Mouse (Mus musculus) spleen, postnatal 10 days (tissue): Measurements from ENCODE around the gene Paqr8.
"Not testable (repeated sequence)": the region's sequence is repeated elsewhere in the genome, so short reads cannot be mapped to it uniquely, and the experiment has no call there.

ENCODE experiments used
- DNase-seq, 2 experiments: peaks; one replicate each; pipeline ENCODE4 v3.0.0; 2021 to 2022; ENCODE audit warnings: low spot score in 2 of 2

Paqr8 gene

GRCm38 (mm10) chr1:20912115-20912514 lies 21.7 kb downstream of the Paqr8 start:
- no peak for DNase-seq

GRCm38 (mm10) chr1:20912527-20913171 lies 22.2 kb downstream of the Paqr8 start:
- DNase-seq: no peak

GRCm38 (mm10) chr1:20914769-20915168 lies 24.4 kb downstream of the Paqr8 start:
- DNase-seq: no peak

DNA sequence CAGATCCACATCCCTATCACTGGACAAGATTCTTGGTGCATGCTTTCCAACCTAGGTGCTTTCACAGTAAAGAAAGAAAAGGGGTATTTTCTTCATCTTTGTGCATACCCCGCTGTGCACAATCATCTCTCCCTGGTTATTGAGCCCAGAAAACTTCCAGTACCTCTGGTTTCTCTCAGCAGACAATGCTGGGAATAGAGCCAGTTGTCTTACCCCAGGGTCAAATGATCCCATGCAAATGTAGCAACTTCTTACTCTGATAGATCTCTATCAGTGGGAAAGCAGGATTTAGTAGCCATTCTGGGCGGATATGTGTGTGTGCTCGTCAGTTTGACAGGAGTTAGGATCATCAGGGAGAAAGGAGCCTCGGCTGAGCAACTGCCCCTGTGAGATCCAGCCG lies 25.2 kb downstream of the Paqr8 start:
- DNase-seq: no peak

DNA sequence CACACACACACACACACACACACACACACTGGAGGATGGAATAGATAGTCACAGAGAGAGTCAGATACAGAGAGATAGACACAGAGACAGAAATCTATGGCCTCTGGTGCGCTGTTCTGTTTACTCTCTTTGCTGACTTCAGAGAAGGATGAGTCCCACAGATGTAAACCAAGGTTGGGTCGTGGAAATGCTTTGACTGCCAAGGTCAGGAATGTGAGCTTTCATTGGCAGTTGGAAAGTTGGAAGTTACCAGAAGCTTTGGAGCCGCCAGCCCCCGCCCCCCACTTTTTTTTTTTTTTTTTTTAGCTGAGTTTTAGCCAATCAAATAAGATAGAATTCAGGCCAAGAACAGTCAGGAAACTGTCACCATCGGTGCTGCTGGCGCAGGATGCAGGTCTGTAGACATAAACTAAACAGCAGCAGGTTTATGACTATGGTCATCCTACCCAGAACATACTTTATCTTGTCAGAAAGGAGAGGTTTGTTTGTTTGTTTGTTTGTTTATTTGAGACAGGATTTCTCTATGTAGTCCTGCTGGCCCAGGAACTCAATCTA lies 27.2 kb downstream of the Paqr8 start:
- no peak for DNase-seq

GRCm38 (mm10) chr1:20919728-20920127 lies 29.3 kb downstream of the Paqr8 start:
- no peak for DNase-seq

DNA sequence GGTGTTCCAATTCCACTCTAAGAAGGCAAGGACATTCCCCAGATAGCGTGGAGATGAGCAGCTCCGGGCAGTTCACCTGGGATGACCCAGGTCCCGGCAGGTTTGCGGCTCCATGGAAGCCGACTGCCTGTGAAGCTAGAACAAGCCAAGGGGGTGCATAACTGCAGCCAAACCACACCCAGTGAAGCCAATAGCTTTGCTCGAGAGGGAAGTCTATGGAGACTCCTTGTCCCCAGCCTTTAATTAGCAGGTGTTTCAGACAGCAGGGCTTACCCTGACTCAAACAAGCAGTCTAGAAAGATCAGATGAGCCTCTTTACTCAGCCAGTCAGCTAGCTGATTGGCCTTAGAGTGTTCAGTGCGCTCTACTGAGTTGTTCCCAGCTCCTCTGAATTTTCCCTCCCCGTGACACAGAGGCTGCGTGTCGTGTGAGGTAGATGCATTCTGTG lies 30.7 kb downstream of the Paqr8 start:
- DNase-seq: no peak

DNA sequence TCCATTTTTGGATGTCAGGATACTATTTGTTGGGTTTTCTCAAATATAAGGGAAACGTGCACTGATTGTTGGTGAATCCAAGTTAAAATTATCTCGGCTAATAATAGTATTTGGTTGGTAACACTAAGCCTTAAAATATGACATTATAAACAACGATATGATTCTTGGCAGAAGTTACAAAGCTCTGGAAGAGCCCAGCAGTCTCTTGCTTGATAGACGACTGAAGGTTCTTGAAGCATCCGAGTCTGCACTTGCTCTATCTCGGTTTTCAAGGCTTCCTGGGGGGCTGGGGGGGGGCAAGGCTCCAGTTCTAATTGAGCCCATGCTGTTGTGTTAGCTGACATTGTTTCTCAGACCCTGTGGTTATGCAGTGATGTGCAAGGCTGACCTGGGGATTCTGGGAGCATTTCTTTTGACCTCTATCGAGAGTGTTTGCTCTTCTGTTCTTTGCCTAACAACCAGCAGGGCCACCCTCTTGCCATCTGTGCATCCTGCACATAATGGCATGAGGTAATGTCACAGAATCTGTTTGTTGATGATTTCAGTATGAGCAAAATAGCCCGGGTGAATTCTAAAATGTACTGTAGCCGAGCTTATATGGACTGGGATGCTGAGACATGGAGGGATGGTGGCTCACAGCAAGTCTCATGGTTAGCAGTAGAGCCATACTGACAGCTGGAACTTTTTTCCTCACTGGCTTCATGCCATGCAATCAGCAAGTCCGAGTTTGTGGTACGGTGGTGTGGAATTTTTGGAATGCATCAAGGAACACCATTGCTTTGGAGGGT lies 32.4 kb downstream of the Paqr8 start:
- no peak for DNase-seq

- not testable (repeated sequence) for DNase-seq
Measured at GRCm38 (mm10) chr1:20925324-20925723, 34.9 kb downstream of the Paqr8 start.

DNA sequence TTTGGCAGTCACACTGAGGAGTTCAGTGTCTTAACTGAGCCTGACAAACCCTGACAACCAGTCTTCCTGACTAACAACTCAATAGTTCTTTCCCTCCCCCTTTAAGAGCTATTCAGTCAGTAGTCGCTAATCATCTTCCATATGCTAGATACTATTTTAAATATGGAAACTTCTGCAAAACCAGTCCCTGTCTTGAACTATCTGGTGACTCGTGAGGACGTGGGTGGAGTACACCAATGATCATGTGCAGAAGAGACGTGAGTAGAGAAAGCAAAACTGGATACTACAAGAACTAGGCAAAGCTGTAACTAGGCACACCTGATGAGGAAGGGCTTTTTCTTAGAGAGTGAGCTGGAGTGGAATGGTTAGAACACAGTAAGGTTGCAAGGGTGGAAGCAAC lies 35.5 kb downstream of the Paqr8 start:
- DNase-seq: no peak

- no peak for DNase-seq
Measured at GRCm38 (mm10) chr1:20926376-20926775, 36.0 kb downstream of the Paqr8 start.

GRCm38 (mm10) chr1:20928487-20928886 lies 38.1 kb downstream of the Paqr8 start:
- DNase-seq: no peak

GRCm38 (mm10) chr1:20933457-20933856 lies 43.1 kb downstream of the Paqr8 start:
- peak; percentile 34 to 74 for DNase-seq

DNA sequence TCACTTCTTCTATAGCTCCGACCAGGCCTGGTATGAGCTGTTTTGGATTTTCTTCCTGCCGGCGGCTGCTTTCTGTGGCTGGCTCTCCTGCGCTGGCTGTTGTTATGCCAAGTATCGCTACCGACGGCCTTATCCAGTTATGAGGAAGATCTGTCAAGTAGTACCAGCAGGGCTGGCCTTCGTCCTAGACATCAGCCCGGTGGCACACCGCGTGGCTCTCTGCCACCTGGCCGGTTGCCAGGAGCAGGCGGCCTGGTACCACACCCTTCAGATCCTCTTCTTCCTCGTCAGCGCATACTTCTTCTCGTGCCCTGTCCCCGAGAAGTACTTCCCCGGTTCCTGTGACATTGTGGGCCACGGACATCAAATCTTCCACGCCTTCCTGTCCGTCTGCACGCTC lies 44.7 kb downstream of the Paqr8 start:
- peak in 1 of 2 experiments; percentile 34 for DNase-seq

- peak in 1 of 2 experiments; percentile 62 for DNase-seq
Measured at GRCm38 (mm10) chr1:20939046-20939445, 48.6 kb downstream of the Paqr8 start.

DNA sequence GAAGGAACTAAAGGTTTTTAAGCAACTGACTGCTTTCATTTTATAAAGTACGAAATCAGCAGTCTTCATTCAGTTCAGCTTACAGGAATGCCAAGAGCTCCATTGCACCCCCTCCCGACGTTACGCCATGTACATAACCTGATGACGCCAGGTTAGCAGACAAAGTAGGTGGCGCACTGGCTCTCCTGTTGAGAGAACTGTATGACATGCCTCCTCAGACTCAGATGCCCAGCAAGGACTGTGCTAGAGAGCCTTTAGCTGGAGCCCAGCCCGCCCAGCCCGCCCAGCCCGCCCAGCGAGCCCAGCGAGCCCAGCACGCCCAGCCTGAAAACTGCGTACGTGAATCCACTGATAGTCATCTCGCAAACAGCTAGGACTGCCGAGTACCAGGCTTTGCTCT lies 49.7 kb downstream of the Paqr8 start:
- peak; percentile 12 to 67 for DNase-seq

- DNase-seq: no peak
Measured at GRCm38 (mm10) chr1:20941322-20941721, 50.9 kb downstream of the Paqr8 start.

DNA sequence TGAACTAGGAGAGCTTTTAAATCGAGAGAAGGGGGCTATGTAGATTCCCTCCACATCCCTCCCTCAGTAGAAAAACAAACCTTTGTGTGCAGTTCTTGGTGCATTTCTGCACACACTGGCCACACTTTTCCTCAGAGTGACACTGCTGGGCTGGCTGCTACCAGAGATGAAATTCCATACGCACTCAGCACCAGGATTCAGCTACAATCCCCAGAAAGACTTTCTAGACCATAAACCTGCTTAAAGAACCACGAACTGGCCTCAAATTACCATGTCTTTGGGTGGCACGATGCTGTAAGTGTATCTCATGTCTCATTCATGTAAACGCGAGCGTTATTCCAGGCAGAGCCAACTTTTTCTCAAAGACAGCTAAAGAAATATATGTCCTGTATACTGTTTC lies 51.5 kb downstream of the Paqr8 start:
- no peak for DNase-seq

- DNase-seq: no peak
Measured at GRCm38 (mm10) chr1:20943016-20943415, 52.6 kb downstream of the Paqr8 start.

GRCm38 (mm10) chr1:20951300-20951763 lies 60.9 kb downstream of the Paqr8 start, which contains the start of gene Efhc1:
Gene Efhc1 (plus strand): TSS chr1:20951626.
- peak; percentile 49 to 83 for DNase-seq

GRCm38 (mm10) chr1:20951799-20952198 lies 61.4 kb downstream of the Paqr8 start:
- DNase-seq: no peak

DNA sequence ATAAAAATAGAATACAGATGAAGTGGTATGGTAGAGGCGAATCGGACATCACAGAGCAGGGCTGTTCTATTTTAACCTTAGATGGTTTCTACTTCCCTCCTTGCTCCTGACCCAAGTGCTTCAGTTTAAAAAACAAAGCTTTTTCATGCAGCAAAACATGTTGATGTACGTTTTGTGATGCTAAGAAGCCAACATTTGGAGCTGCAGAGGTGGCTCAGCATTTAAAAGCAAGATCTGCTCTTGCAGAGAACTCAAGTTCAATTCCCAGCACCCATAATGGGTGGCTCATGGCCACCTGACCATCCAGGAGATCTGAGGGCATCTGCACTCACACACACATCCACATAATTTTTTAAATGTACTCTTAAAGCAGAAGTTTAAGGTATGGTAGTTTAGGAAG lies 64.5 kb downstream of the Paqr8 start:
- DNase-seq: no peak

GRCm38 (mm10) chr1:20969642-20970041 lies 79.2 kb downstream of the Paqr8 start:
- no peak for DNase-seq
